Mouse (Mus musculus) left cerebral cortex, adult 9 months (tissue): ENCODE measurements around the gene Tbx20.

Experiments used
- DNase-seq, 2 experiments: peaks; one replicate each; pipeline ENCODE4 v3.0.0; 2022; ENCODE audit warnings: low spot score in 2 of 2

The Tbx20 gene

GRCm38 (mm10) chr9:24769611-24770010, 4.5 kb downstream of the Tbx20 start:
- DNase-seq = no peak

- DNase-seq = no peak
Measured at GRCm38 (mm10) chr9:24767056-24767455, 7.0 kb downstream of the Tbx20 start.

GRCm38 (mm10) chr9:24765572-24765971, 8.5 kb downstream of the Tbx20 start:
- no peak for DNase-seq

GRCm38 (mm10) chr9:24760461-24760860, 13.6 kb downstream of the Tbx20 start:
- DNase-seq = no peak

- no peak for DNase-seq
Measured at GRCm38 (mm10) chr9:24744958-24745357, 29.1 kb downstream of the Tbx20 start.

GRCm38 (mm10) chr9:24701246-24701645, 72.9 kb downstream of the Tbx20 start:
- DNase-seq = no peak

GRCm38 (mm10) chr9:24696405-24696778, 77.7 kb downstream of the Tbx20 start:
- DNase-seq = no peak

GRCm38 (mm10) chr9:24695700-24696404, 78.3 kb downstream of the Tbx20 start, which contains the start of gene Dpy19l2:
Dpy19l2 (minus strand) TSS chr9:24696293.
- peak in 1 of 2 experiments; percentile 23 for DNase-seq
